17 mouse cellular contexts compared by ENCODE assay signal in the genomic region with DNA sequence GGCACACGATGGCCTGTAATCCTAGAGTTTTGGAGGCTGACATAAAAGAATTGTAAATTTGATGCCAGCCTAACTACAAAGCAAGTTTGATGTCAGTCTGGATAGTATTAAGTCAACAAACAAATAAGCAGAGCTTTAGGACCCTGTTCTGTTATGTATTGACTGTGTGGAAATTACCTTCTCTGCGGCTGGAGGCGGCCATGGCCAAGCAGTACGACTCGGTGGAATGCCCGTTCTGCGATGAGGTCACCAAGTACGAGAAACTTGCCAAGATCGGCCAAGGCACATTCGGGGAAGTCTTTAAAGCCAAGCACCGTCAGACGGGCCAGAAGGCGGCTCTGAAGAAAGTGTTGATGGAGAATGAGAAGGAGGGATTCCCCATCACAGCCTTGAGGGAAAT. TPM values are rescaled to one million over a fixed set of nuclear protein-coding genes. Genes with fewer than 3 reads are reported as not detected.
"Had no signal": no experiment of that assay in that cellular context is flagged by ENCODE, and none has a peak within 500 bp of the region (broad histone marks: within the 10 kb centered on the region; RNA-seq: fewer than 3 reads in every experiment).

No protein-coding gene starts in this region.

- H3K4me1 ChIP-seq: neural tube, embryonic 13.5 days; neural tube, embryonic 15.5 days; stomach, embryonic 15.5 days had no signal

- H3K27me3 ChIP-seq: neural tube, embryonic 13.5 days; neural tube, embryonic 15.5 days; stomach, embryonic 15.5 days had no signal

- H3K4me2 ChIP-seq: neural tube, embryonic 13.5 days; neural tube, embryonic 15.5 days; stomach, embryonic 15.5 days had no signal

- H3K4me3 ChIP-seq: neural tube, embryonic 13.5 days; neural tube, embryonic 15.5 days; stomach, embryonic 15.5 days had no signal

- DNase-seq: retina, postnatal 1 day; right cerebral cortex, adult 18-20 months; right cerebral cortex, postnatal 14 days; right cerebral cortex, postnatal 25 days; right cerebral cortex, postnatal 4 days; spleen, adult 18-20 months; thymus, adult 18-20 months; thymus, adult 2 months; thymus, postnatal 14 days; thymus, postnatal 25 days; thymus, postnatal 36 days; thymus, postnatal 4 days had no signal

- H3K9me3 ChIP-seq: neural tube, embryonic 13.5 days; neural tube, embryonic 15.5 days; stomach, embryonic 15.5 days had no signal

- H3K27ac ChIP-seq: neural tube, embryonic 13.5 days; neural tube, embryonic 15.5 days; stomach, embryonic 15.5 days; stomach, postnatal 0 days had no signal

- H3K36me3 ChIP-seq: neural tube, embryonic 13.5 days; neural tube, embryonic 15.5 days; stomach, embryonic 15.5 days had no signal

- H3K9ac ChIP-seq: neural tube, embryonic 13.5 days; neural tube, embryonic 15.5 days; stomach, embryonic 15.5 days had no signal

RNA-seq across cellular contexts. Expression of a gene that starts 2.5 kb away (rescaled TPM):
- polyA plus RNA-seq: testis, adult 2 months had no signal
